Mouse (Mus musculus) liver, postnatal 0 days (tissue): ENCODE measurements around the gene Zfp607a.
"Not testable (repeated sequence)": the region's sequence is repeated elsewhere in the genome, so short reads cannot be mapped to it uniquely, and the experiment has no call there.

ENCODE experiments used
- CTCF ChIP-seq: sonication (generic); IDR thresholded peaks from 2 replicates; pipeline ENCODE4 v1.5.1; 2016; ENCODE audit warnings: antibody characterized with exemption, low read depth
- EP300 ChIP-seq: IDR thresholded peaks from 2 replicates; pipeline ENCODE4 v1.6.1; 2016; ENCODE audit warnings: antibody characterized with exemption, low read depth, mild to moderate bottlenecking

DNA sequence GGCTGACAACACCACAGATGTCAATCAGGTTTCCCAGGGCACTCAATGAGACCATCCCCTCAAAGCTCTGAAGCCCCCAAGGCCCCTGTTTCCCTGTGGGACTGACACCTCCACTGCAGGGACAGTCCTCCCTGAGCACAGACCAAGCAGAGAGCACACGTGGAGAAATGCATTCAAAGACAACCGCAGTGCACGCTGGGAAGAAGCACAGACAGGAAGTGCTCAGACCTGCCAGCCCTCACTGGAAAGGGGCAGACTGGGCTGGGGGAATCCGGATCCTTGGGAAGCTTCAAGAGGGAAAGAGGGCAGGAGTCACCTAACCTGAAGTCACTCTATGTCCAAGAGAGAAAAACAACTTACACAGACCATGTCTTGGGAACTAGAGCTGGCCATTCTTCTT lies 69.7 kb downstream of the Zfp607a start:
- not testable (repeated sequence) for TF ChIP-seq CTCF, EP300
